Mouse (Mus musculus): Measurements from ENCODE around the gene Fam196b. TPM values are rescaled to one million over a fixed set of nuclear protein-coding genes. Genes with fewer than 3 reads are reported as not detected.

Gene Fam196b
- polyA plus RNA-seq, 1 experiment from 2014 or later = 0.11 TPM

DNA sequence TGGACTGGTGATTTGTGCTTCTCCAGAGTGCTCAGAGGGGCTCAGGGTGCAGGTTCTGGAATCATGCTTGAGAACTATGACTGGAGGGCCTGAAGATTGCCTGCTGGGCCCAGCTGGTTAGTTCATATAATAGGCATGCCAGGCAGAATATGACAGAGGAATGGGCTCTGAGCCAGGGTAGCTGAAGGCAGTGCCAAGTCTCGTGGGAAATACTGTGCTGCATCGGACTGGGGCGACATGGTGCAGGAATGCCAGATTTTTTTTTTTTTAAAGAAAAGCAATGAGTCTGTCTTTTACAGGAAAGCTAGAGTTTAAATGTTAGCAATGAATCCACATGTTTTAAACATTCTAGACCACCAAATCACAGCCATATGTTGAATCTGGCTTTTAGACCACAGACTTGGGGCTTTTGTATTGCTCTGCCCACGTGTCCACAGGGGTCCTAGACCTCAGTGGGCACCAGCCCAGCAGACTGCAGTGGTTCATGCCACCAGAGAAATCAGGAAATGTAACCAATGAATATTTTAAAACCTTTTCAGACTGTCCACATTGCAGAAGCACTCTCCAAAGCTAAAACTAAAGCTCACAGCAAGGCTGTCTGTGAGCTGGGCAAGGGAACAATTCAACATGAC lies 33.8 kb downstream of the Fam196b start:
- Histone ChIP-seq H3K27ac (ENCODE audit: low read length) (no peak overlapping the region), H3K9me3 (replicated peaks; ENCODE audit: control insufficient read depth, low read length) (no peaks in the 10 kb centered on the region), H3K4me1 (ENCODE audit: control insufficient read depth, low read depth, low read length) (no peaks in the 10 kb centered on the region), H3K4me2 (ENCODE audit: low read depth, low read length) (no peak overlapping the region), H3K9ac (ENCODE audit: low read depth, low read length) (no peak overlapping the region), H3K4me3 (ENCODE audit: low read depth, low read length) (no peak overlapping the region), H3K36me3 (ENCODE audit: control insufficient read depth, insufficient read depth) (no peaks in the 10 kb centered on the region), H3K27me3 (ENCODE audit: control insufficient read depth, insufficient read depth, low read depth, low read length) (no peaks in the 10 kb centered on the region)
- WGBS (ENCODE audit: insufficient replicate concordance) = 62% methylated on average over 4 of the region's 4 CpGs
- ATAC-seq (ENCODE audit: low read depth) = no peak

GRCm38 (mm10) chr11:34349453-34350056 lies 34.9 kb downstream of the Fam196b start:
- no peaks in the 10 kb centered on the region for H3K9me3 ChIP-seq (replicated peaks; ENCODE audit: control insufficient read depth, low read length)
- H3K27ac ChIP-seq (ENCODE audit: low read length) = no peak overlapping the region
- no peaks in the 10 kb centered on the region for H3K36me3 ChIP-seq (ENCODE audit: control insufficient read depth, insufficient read depth)
- 68% methylated on average over 10 of the region's 10 CpGs for WGBS (ENCODE audit: insufficient replicate concordance)
- H3K4me2 ChIP-seq (ENCODE audit: low read depth, low read length) = no peak overlapping the region
- H3K4me3 ChIP-seq (ENCODE audit: low read depth, low read length) = no peak overlapping the region
- H3K4me1 ChIP-seq (ENCODE audit: control insufficient read depth, low read depth, low read length) = no peaks in the 10 kb centered on the region
- no peak for ATAC-seq (ENCODE audit: low read depth)
- no peaks in the 10 kb centered on the region for H3K27me3 ChIP-seq (ENCODE audit: control insufficient read depth, insufficient read depth, low read depth, low read length)
- no peak overlapping the region for H3K9ac ChIP-seq (ENCODE audit: low read depth, low read length)

DNA sequence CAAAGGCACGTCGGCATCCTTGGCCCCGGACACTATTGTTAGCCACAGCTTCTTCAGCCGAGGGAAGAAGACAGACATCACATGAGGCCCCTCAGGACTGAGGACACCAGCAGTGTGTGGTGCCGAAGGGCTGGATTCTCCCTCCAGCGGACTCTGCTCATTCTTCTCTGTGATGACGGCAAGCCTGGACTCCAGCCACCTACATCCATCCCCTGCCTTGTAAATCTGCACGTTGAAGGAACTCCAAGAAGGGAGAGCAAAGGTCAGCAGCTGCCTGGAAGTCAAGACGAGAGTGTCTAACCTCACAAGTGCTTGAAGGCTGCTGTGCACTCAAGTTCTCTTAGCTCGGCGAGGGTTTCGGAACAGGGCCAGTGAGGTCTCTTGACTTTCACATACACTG lies 40.8 kb downstream of the Fam196b start:
- Histone ChIP-seq H3K4me3 (ENCODE audit: low read depth, low read length) (no peak overlapping the region), H3K36me3 (ENCODE audit: control insufficient read depth, insufficient read depth) (no peaks in the 10 kb centered on the region), H3K4me1 (ENCODE audit: control insufficient read depth, low read depth, low read length) (no peaks in the 10 kb centered on the region), H3K9ac (ENCODE audit: low read depth, low read length) (no peak overlapping the region), H3K4me2 (ENCODE audit: low read depth, low read length) (no peak overlapping the region), H3K27me3 (ENCODE audit: control insufficient read depth, insufficient read depth, low read depth, low read length) (no peaks in the 10 kb centered on the region), H3K9me3 (replicated peaks; ENCODE audit: control insufficient read depth, low read length) (no peaks in the 10 kb centered on the region), H3K27ac (ENCODE audit: low read length) (no peak overlapping the region)
- WGBS (ENCODE audit: insufficient replicate concordance) = 75% methylated on average over 12 of the region's 12 CpGs
- no peak for ATAC-seq (ENCODE audit: low read depth)

DNA sequence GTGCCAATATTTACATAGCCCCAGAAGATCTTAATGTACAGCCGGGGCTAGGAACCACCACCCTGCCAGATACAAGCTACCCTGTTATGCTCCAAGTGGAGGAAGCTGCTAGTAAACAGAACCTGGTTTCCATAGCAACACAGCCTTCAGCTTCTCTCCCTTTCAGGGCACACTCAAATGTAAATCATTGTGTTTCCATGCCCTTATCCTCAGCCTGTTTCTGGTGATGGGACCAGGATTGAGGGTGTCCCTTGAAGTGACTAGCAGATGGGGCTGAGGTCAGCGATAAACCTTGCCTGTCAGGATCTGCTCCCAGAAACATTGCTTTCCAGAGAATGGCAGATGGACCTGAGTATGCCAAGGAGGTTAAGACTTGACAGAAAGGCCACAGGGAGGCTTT lies 41.5 kb downstream of the Fam196b start:
- no peaks in the 10 kb centered on the region for H3K9me3 ChIP-seq (replicated peaks; ENCODE audit: control insufficient read depth, low read length)
- H3K27me3 ChIP-seq (ENCODE audit: control insufficient read depth, insufficient read depth, low read depth, low read length) = no peaks in the 10 kb centered on the region
- WGBS (ENCODE audit: insufficient replicate concordance) = 66% methylated on average over 2 of the region's 2 CpGs
- no peak for ATAC-seq (ENCODE audit: low read depth)
- no peaks in the 10 kb centered on the region for H3K4me1 ChIP-seq (ENCODE audit: control insufficient read depth, low read depth, low read length)
- H3K27ac ChIP-seq (ENCODE audit: low read length) = no peak overlapping the region
- H3K4me2 ChIP-seq (ENCODE audit: low read depth, low read length) = no peak overlapping the region
- H3K36me3 ChIP-seq (ENCODE audit: control insufficient read depth, insufficient read depth) = no peaks in the 10 kb centered on the region
- no peak overlapping the region for H3K4me3 ChIP-seq (ENCODE audit: low read depth, low read length)
- H3K9ac ChIP-seq (ENCODE audit: low read depth, low read length) = no peak overlapping the region

GRCm38 (mm10) chr11:34372224-34372623 lies 57.6 kb downstream of the Fam196b start:
- no peaks in the 10 kb centered on the region for H3K9me3 ChIP-seq (replicated peaks; ENCODE audit: control insufficient read depth, low read length)
- no peaks in the 10 kb centered on the region for H3K36me3 ChIP-seq (ENCODE audit: control insufficient read depth, insufficient read depth)
- no peak overlapping the region for H3K27ac ChIP-seq (ENCODE audit: low read length)
- H3K4me1 ChIP-seq (ENCODE audit: control insufficient read depth, low read depth, low read length) = no peaks in the 10 kb centered on the region
- no peaks in the 10 kb centered on the region for H3K27me3 ChIP-seq (ENCODE audit: control insufficient read depth, insufficient read depth, low read depth, low read length)
- no peak overlapping the region for H3K4me2 ChIP-seq (ENCODE audit: low read depth, low read length)
- ATAC-seq (ENCODE audit: low read depth) = no peak
- WGBS (ENCODE audit: insufficient replicate concordance) = 45% methylated on average over 4 of the region's 4 CpGs
- no peak overlapping the region for H3K9ac ChIP-seq (ENCODE audit: low read depth, low read length)
- H3K4me3 ChIP-seq (ENCODE audit: low read depth, low read length) = no peak overlapping the region

- H3K36me3 ChIP-seq (ENCODE audit: control insufficient read depth, insufficient read depth) = no peaks in the 10 kb centered on the region
- WGBS (ENCODE audit: insufficient replicate concordance) = 21% methylated on average over 1 of the region's 1 CpGs
- no peak overlapping the region for H3K9ac ChIP-seq (ENCODE audit: low read depth, low read length)
- H3K4me1 ChIP-seq (ENCODE audit: control insufficient read depth, low read depth, low read length) = no peaks in the 10 kb centered on the region
- no peak overlapping the region for H3K4me3 ChIP-seq (ENCODE audit: low read depth, low read length)
- no peaks in the 10 kb centered on the region for H3K27me3 ChIP-seq (ENCODE audit: control insufficient read depth, insufficient read depth, low read depth, low read length)
- H3K4me2 ChIP-seq (ENCODE audit: low read depth, low read length) = no peak overlapping the region
- ATAC-seq (ENCODE audit: low read depth) = no peak
- no peaks in the 10 kb centered on the region for H3K9me3 ChIP-seq (replicated peaks; ENCODE audit: control insufficient read depth, low read length)
- no peak overlapping the region for H3K27ac ChIP-seq (ENCODE audit: low read length)
Observed at GRCm38 (mm10) chr11:34375557-34375956, 60.9 kb downstream of the Fam196b start.

GRCm38 (mm10) chr11:34377649-34378048 lies 63.0 kb downstream of the Fam196b start:
- no peak for ATAC-seq (ENCODE audit: low read depth)
- Histone ChIP-seq H3K27me3 (ENCODE audit: control insufficient read depth, insufficient read depth, low read depth, low read length) (no peaks in the 10 kb centered on the region), H3K9me3 (replicated peaks; ENCODE audit: control insufficient read depth, low read length) (no peaks in the 10 kb centered on the region), H3K4me2 (ENCODE audit: low read depth, low read length) (no peak overlapping the region), H3K4me1 (ENCODE audit: control insufficient read depth, low read depth, low read length) (no peaks in the 10 kb centered on the region), H3K36me3 (ENCODE audit: control insufficient read depth, insufficient read depth) (no peaks in the 10 kb centered on the region), H3K4me3 (ENCODE audit: low read depth, low read length) (no peak overlapping the region), H3K9ac (ENCODE audit: low read depth, low read length) (no peak overlapping the region), H3K27ac (ENCODE audit: low read length) (no peak overlapping the region)
- WGBS (ENCODE audit: insufficient replicate concordance) = 73% methylated on average over 6 of the region's 6 CpGs

DNA sequence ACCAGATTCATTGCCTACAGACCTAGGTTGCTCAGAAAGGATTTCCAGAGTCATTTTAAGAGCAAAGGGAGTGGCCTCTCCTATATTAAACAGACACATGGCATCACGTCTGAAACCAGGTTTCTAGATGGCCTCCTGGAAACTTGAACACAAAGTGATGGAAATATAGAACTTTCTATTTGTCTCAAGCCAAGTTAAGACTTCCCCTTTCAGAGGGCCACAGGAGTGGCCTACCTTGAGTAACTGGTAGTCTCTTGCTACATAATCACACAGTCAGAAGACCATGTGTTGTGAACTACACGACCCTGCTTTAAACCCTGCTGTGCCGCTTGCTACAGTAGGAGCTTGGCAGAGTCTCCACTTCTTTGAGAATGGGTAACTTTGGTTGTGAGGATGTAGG lies 68.9 kb downstream of the Fam196b start:
- Histone ChIP-seq H3K27ac (ENCODE audit: low read length) (no peak overlapping the region), H3K4me3 (ENCODE audit: low read depth, low read length) (no peak overlapping the region), H3K4me2 (ENCODE audit: low read depth, low read length) (no peak overlapping the region), H3K9me3 (replicated peaks; ENCODE audit: control insufficient read depth, low read length) (no peaks in the 10 kb centered on the region), H3K36me3 (ENCODE audit: control insufficient read depth, insufficient read depth) (no peaks in the 10 kb centered on the region), H3K27me3 (ENCODE audit: control insufficient read depth, insufficient read depth, low read depth, low read length) (no peaks in the 10 kb centered on the region), H3K4me1 (ENCODE audit: control insufficient read depth, low read depth, low read length) (no peaks in the 10 kb centered on the region), H3K9ac (ENCODE audit: low read depth, low read length) (no peak overlapping the region)
- WGBS (ENCODE audit: insufficient replicate concordance) = 59% methylated on average over 3 of the region's 3 CpGs
- no peak for ATAC-seq (ENCODE audit: low read depth)

DNA sequence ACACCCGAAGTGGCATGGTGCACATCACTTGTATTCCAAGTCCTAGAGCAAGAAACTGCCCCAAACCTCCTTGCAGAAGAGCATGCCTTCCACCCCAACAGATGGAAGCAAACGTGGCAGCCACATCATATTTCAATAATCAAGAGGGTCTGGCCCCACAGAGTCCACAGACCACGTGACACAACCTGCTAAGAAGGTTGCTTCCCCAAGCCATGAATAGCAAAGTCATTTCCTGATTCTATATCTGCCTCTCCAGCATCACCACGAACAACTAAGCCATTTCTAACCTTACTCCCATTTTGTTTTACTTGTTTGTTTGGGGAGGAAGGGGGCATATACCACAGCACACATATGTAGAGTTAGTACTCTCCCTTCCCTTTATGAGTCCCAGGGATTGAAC lies 69.6 kb downstream of the Fam196b start:
- H3K27me3 ChIP-seq (ENCODE audit: control insufficient read depth, insufficient read depth, low read depth, low read length) = no peaks in the 10 kb centered on the region
- H3K4me2 ChIP-seq (ENCODE audit: low read depth, low read length) = no peak overlapping the region
- no peaks in the 10 kb centered on the region for H3K4me1 ChIP-seq (ENCODE audit: control insufficient read depth, low read depth, low read length)
- no peaks in the 10 kb centered on the region for H3K9me3 ChIP-seq (replicated peaks; ENCODE audit: control insufficient read depth, low read length)
- no peak overlapping the region for H3K9ac ChIP-seq (ENCODE audit: low read depth, low read length)
- H3K36me3 ChIP-seq (ENCODE audit: control insufficient read depth, insufficient read depth) = no peaks in the 10 kb centered on the region
- WGBS (ENCODE audit: insufficient replicate concordance) = 22% methylated on average over 4 of the region's 4 CpGs
- ATAC-seq (ENCODE audit: low read depth) = no peak
- no peak overlapping the region for H3K4me3 ChIP-seq (ENCODE audit: low read depth, low read length)
- no peak overlapping the region for H3K27ac ChIP-seq (ENCODE audit: low read length)

Measured in liver, embryonic 16.5 days (tissue).